Mouse (Mus musculus) CD8-positive naive resting alpha-beta T cell, adult 2 months (primary cell): ENCODE results near the gene Esyt3.
A peak's percentile ranks its signal among the peaks of the same experiment; 100 is the strongest.

ENCODE experiments used
- DNase-seq, 2 experiments: peaks; one replicate each; pipeline ENCODE4 v3.0.0; 2022; ENCODE audit warnings: low read depth in 2 of 2, low spot score in 2 of 2

Gene Esyt3

DNA sequence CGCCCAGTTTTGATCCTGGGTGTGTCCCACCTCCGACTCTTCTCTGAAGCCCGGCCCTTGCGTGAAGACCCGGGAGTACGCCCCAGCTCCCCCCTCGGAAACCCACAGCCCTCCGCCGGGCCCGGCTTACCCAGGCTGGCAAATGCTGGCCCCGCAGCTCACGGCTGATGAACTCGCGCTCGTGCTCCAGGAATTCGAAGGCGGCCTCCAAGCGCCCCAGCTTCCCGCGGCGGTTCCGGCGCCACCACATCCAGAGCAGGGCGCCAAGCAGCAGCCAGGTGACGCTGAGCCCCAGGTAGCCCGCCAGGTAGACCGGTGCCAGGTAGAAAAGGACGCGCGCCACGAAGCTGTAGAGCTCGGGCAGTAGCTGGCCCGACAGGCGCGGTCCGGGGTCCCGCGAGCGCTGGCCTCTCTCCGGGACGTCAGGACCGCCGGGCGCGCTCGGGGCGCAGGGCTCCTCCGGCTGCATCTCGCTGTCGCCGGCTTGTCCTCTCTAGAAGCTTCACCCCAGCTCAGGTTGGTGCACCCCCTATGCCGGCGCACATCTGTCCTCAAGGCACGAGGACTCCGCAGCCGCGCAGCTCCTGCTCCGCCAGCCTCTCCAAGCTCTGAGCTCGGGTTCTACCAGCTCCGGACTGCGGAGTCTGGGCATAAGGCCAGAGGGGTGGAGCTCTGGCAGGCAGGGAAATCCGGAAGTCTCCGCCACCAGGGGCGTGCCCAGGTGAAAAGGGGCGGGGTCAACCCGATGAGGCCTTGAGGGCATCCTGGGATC lies at the start of gene Esyt3:
Gene Esyt3, minus strand, starts transcription at position 637 of the 772 bp plus-strand sequence.
- DNase-seq = no peak

GRCm38 (mm10) chr9:99401288-99401974 lies 43.1 kb upstream of the Esyt3 start:
- DNase-seq = no peak

DNA sequence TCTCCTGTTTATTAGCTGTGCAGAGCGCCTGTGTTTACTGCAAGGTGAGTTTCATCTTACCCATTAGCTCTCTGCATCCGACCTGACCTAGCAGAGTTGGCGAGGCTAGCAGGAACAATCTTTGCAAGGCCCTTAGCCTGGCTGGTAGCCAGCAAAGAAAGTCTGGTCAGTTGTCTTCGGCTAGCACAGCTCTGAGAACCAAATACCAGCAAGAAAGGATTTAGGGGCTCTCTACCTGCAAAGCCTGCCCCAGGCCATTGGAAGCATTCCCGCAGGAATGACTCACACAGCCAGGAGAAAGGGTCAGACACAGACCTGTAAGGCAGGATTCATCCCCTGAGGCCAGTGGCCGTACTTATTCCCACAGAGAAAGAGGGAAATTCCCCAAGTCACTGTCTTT lies 42.4 kb upstream of the Esyt3 start:
- DNase-seq = no peak

DNA sequence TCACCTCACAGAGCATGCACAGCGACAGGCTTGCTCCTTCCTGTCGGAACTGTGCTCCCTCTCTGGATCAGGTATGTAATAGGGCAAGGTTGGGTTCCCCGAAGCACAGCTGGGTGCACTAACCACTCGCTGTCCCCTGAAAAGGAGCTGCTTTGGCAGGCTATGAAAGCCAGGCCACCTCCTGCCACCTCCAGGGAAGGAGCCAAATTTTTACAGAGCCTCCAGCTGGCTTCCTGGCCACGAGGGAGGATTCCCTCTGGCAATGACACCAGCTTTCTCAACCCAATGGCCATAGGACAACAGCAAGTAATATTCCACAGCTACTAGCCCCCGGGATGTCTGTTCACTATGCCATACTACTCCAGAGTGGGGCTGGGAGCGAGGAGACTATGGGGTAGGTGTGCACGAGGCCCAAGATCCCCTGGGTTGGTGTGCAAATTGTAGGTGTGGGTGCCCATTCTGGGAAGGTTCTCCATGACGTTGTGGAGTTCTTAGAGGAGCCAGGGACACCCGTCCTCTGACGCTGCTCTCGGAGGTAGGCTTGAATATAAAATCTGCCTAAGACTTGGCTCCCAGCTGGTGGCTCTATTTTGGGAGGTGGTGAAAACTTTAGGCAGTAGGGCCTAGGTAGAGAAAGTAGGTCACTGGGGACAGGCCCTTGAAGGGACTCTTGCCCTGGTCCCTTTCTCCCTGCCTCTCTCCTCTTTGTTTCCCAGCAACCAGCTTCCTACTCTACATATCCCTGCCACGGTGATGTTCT lies 38.9 kb upstream of the Esyt3 start:
- no peak for DNase-seq

DNA sequence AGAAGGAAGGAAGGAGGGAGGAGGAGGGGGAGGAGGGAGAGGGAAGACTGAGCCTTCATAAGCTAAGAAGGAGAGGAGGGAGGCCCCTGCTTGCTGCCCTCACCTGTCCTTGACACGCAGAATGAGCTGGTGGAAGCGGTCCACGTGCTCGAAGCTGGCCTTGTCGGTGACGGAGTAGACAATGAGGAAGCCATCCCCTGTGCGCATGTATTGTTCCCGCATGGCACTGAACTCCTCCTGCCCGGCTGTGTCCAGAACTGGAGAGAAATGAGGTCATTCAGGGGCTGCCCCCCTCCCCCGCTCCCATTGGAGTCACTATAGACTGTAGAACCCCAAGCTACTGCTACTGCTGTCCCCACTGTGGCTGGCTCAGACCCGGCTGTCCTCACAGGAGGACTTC lies 36.0 kb upstream of the Esyt3 start:
- DNase-seq = no peak

DNA sequence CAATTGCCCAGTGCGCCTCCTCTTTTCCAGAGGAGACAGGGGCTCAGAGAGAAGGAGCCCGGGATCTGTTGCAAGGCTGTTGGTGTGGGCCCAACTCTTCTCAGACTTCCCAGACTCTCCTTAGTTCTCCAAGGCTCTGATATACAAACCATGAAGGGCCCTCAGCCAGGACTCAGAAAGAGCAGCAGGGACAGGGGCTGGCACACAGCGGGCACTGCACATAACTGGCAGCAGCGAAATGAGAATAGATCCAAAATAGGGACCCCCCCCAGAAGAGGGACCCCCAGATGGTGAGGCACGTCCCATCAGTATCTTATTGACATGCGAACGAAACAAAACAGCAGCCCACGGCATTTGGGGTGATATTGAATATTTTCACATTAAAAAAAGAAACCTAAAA lies 34.8 kb upstream of the Esyt3 start:
- DNase-seq = no peak

GRCm38 (mm10) chr9:99391557-99391956 lies 33.2 kb upstream of the Esyt3 start:
- DNase-seq = no peak

GRCm38 (mm10) chr9:99390716-99391115 lies 32.4 kb upstream of the Esyt3 start:
- DNase-seq = no peak

GRCm38 (mm10) chr9:99390201-99390600 lies 31.8 kb upstream of the Esyt3 start:
- DNase-seq = no peak

- DNase-seq = no peak
These were observed 31.1 kb upstream of the Esyt3 start for GRCm38 (mm10) chr9:99389506-99389905.

DNA sequence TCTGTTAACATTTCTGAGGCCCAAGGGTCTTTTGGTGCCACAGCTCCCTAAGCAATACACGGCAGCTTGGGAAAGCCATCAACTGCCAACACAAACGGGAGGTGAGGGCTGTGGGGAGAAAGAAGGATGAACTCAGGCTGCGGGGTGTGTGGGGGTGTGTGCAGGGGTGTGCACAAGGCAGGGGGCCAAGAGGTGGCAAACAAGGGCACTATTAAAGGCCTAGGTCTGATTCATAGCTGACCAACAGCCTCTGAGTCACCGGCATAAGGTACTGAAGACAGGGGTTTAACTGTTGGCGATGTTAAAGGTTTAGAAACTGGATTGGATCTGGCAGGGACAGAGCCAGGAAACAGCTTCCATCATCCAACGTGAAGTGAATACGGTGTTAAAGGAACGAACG lies 30.5 kb upstream of the Esyt3 start:
- no peak for DNase-seq

GRCm38 (mm10) chr9:99388078-99388477 lies 29.7 kb upstream of the Esyt3 start:
- no peak for DNase-seq

DNA sequence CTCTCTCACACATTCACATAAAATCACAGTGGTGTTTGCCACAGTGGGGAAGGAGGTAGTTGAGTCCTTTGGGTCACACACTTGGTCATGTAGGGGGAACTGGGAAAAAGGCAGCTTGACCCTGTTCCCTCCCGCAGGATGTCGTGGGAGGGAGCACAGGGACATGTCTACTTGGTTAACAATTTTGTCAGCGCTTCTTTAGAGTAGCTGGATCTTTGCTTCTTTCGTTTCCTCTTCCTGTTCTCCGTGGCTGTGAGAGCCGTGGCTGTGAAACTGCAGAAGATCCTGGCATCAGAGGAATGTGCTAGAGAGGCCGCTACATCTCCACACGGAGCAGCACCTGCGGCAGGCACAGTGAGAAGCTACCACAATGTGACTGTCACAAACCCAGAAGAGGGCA lies 24.2 kb upstream of the Esyt3 start:
- DNase-seq = no peak

DNA sequence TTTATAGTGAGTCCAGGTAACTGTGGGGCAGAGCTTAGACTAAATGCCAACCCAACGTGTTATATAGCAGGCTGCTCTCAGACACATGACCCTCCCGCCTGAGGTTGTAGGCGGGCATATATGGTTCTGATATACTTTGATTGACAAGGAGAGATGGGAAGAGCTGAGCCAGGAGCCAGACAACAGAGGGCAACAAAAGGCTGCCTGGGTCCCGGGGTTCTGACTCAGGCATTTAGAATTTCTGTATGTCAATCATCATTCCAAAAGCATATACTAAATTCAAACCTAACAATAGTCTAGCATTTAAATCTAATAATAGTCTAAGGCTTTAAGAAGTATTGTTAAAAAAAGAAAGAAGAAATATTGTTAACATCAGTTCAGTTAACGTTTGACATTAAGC lies 20.8 kb upstream of the Esyt3 start:
- no peak for DNase-seq

DNA sequence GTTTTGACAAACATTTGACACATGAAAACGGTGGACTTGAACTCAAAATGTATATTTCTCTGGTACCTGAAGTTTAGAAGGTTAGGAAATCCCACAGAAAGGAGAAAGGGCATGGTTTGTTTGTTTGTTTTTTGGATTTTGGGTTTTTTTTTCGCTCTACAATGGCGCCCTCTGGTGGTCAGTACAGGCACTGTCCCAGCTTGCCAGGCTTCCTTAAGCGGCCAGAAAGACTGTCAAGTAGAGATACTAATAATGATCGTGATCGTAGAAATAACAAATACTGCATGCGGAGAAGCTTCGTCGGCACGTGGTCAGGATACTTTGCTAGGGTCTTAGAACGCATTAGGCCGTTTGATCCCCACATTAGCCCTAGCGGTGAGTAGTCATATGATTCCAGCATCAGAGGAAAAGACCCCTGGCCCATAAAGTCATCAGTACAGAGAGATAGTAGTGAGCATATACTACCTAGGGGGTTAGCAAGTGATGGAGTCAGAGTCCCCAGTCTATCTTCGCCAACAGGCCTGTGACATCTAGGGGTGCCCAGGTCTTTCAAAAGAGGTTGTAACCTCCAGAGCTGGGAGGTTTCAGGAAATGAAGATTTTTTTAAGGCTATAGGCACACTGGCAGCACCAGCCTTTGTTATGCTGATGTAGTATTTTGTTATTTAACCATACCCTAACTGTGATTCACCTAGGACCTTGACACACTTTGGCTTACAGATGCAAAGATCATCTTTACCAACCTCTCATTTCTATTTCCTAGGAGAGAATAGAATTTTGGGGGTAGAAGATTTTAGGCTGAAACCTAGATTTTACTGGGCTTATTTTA lies 18.4 kb upstream of the Esyt3 start:
- peak; percentile 27 to 31 for DNase-seq

- DNase-seq = no peak
These were observed 10.1 kb upstream of the Esyt3 start for GRCm38 (mm10) chr9:99368431-99368830.

DNA sequence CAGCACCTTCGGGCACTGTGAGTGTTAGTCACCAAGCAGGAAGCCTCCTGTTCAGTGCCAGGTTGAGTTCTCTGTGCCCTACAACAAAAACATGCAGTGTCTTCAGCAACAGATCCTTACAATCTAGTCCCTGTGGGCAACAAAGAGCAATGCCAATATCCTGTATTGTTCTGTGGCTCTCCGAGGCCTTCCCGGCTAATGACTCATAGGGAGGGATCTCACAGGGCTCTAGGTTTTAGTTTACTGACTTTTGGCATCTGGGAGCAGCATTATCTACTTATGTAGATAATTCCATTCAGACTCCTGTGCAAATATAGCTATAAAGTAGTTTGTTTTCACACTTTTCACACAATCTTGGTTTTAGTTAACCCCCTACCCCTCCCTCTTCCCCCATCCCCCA lies 7.5 kb upstream of the Esyt3 start:
- no peak for DNase-seq

DNA sequence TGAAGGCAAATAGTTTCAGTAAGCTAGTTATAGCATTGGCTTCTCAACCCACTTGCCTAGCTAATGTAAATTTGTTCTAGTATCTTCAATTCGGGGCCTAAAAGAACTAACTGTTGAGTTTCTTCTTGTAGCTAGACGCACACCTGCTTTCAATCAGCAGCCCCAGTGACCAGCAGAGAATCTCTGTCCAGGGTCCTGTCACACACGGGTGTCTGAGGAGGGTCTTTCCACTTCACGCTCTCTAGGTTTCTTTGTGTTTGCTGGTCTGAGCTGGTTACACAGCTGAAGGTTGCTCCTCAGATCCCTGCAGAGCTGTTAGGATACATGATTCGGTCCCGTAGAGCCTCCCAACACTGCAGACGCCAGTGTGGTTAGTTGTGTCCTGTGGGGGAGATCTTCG lies 4.7 kb upstream of the Esyt3 start:
- no peak for DNase-seq

- no peak for DNase-seq
These were observed 3.6 kb upstream of the Esyt3 start for GRCm38 (mm10) chr9:99361946-99362345.

DNA sequence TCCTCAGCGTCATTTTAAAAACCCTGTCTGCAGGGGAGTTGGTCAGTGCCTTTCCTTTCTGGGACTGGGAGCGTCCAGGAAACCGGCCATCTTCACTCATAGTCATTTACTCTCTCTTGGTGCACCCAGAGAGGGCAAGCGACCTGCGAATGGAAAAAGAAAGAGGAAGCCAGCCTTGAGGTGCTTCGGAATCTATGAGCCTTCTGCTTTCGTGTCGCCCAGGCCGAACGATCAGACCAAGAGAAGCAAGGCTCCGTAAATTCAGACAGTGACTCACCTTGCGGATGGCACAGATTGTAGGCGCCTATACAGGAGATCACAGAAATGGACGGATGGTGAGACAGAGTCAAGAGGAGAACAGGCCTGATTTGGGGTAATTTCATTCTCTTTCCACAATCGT lies 655 bp upstream of the Esyt3 start:
- no peak for DNase-seq

- DNase-seq = no peak
These were observed 816 bp downstream of the Esyt3 start for GRCm38 (mm10) chr9:99357561-99357920.
